Mouse (Mus musculus) embryonic facial prominence, embryonic 15.5 days (tissue): ENCODE measurements at regions not wholly inside any gene's neighbourhood (a gene's known extent, or its start where the extent isn't known, plus 50 kb on each side); places are given as distances from the start of the nearest gene placed in this dataset.

Source experiments
- microRNA counts: library from miRNA; unstranded; fragments of <30 nt; microRNA quantifications from one replicate; lab custom pipeline; 2016
- microRNA-seq: library from miRNA; unstranded; fragments of <30 nt; microRNA quantifications from one replicate; pipeline ENCODE4, GENCODE M21; 2016; ENCODE audit warnings: borderline number of aligned reads

MicroRNAs encoded in the stretch of these regions (microRNA counts, 519-probe panel; counts per million panel counts)
- microRNA mmu-miR-30b (lab: Ali Mortazavi, UCI) = 3,452 counts per million, percentile 82 among the panel's probes with 10 or more counts
- microRNA mmu-miR-30d (lab: Ali Mortazavi, UCI) = 3,218 counts per million, percentile 77 among the panel's probes with 10 or more counts

Small RNA genes in the stretch of these regions (microRNA-seq; reads per million reads assigned to microRNA genes)
- gene Mir30b (107 reads per million, percentile 56 among the genes with 10 or more reads in this experiment), gene Mir30d (4,584 reads per million, percentile 89 among the genes with 10 or more reads in this experiment)
